Mouse (Mus musculus) stomach, postnatal 0 days (tissue): ENCODE measurements at regions not wholly inside any gene's neighbourhood (a gene's known extent, or its start where the extent isn't known, plus 50 kb on each side); places are given as distances from the start of the nearest gene placed in this dataset.

Experiments
- CTCF ChIP-seq: IDR thresholded peaks from 2 replicates; pipeline ENCODE4 v1.5.1; 2016; ENCODE audit warnings: antibody characterized with exemption, low read depth, mild to moderate bottlenecking, moderate library complexity
- EP300 ChIP-seq: optimal IDR thresholded peaks from 2 replicates; pipeline ENCODE3; 2016; ENCODE audit warnings: antibody characterized with exemption

- TF ChIP-seq CTCF (no peak), EP300 (no peak)
These were observed 456.2 kb upstream of the Slc30a5 start for GRCm38 (mm10) chr13:101289407-101289806.
